Mouse (Mus musculus) cortical plate, adult 2 months (tissue): ENCODE results near the gene Vmn1r82. TPM values are rescaled to one million over a fixed set of nuclear protein-coding genes. Genes with fewer than 3 reads are reported as not detected.

ENCODE experiments used
- H3K27ac ChIP-seq: fragments of 200-500 bp; 2 replicates; pipeline ENCODE4 v1.5.1; 2012; ENCODE audit warnings: low read length, control low read depth, inconsistent platforms; ENCODE audit not compliant: insufficient read depth
- H3K4me1 ChIP-seq: fragments of 200-500 bp; 2 replicates; pipeline ENCODE4 v1.6.1; 2011; ENCODE audit warnings: low read length; ENCODE audit not compliant: control insufficient read depth, insufficient read depth
- H3K4me3 ChIP-seq: fragments of 200-500 bp; 2 replicates; pipeline ENCODE4 v1.5.1; 2011; ENCODE audit warnings: mild to moderate bottlenecking, low read length, control low read depth; ENCODE audit not compliant: insufficient read depth
- CTCF ChIP-seq: fragments of 200-500 bp; IDR thresholded peaks from 2 replicates; pipeline ENCODE4 v1.5.1; 2011; ENCODE audit warnings: mild to moderate bottlenecking, control low read depth, low read length; ENCODE audit not compliant: insufficient read depth; ENCODE audit errors: extremely low read depth
- POLR2A ChIP-seq: fragments of 200-500 bp; IDR thresholded peaks from 2 replicates; pipeline ENCODE4 v1.6.1; 2011; ENCODE audit warnings: mild to moderate bottlenecking, low read length, control low read depth; ENCODE audit not compliant: insufficient read depth; ENCODE audit errors: extremely low read depth
- polyA plus RNA-seq: library from polyadenylated mRNA; depleted of rRNA; stranded (reverse); fragments of >200 nt; gene quantifications from 2 replicates; pipeline ENCODE4 v1.2.3, GENCODE M21; 2012; rRNA removed

Gene Vmn1r82
- not detected in 2 replicates for polyA plus RNA-seq

- Histone ChIP-seq H3K4me3 (no peak within 1 kb of the TSS), H3K27ac (no peak within 1 kb of the TSS), H3K4me1 (no peaks in the 10 kb centered on the region)
- TF ChIP-seq CTCF (no peak), POLR2A (no peak)
These were observed at the start of gene Vmn1r82 for GRCm38 (mm10) chr7:12300130-12300529. Gene Vmn1r82, plus strand, starts transcription at chr7:12300430.

DNA sequence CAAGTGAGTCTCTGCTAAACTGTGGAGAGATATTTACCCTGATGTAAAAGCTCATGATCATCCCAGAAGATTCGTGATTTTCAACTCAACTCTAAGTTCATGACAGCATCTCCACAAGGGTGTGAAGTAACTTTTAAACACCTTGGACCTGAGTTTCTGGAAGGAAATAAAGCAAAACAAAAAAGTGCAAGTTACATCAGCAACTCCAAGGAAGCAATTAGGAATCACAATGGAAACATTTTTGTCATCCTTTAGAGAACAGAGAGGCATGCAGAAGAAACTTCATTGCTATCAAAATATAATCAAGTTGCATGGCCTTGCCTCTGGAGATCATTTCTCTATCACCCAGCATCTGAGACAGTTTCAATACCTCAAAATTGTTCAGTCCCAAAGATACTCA, 32.1 kb upstream of the Vmn1r82 start, which contains the start of gene Vmn1r81:
Vmn1r81 (minus strand) TSS at position 101 of the 400 bp plus-strand sequence.
- Histone ChIP-seq H3K4me3 (no peak within 1 kb of the TSS), H3K4me1 (no peaks in the 10 kb centered on the region), H3K27ac (no peak within 1 kb of the TSS)
- TF ChIP-seq POLR2A (no peak), CTCF (no peak)

- H3K4me3 ChIP-seq, result no peak within 1 kb of the TSS
- H3K4me1 ChIP-seq, result no peaks in the 10 kb centered on the region
- TF ChIP-seq CTCF, result no peak
- no peak for TF ChIP-seq POLR2A
- no peak within 1 kb of the TSS for H3K27ac ChIP-seq
These were observed 29.2 kb downstream of the Vmn1r82 start, which contains the start of gene Vmn1r83 for GRCm38 (mm10) chr7:12329381-12329780. Gene Vmn1r83, minus strand, starts transcription at chr7:12329481.

Other genes with a start within 250 kb of the Vmn1r82 start
- gene Vmn1r78, start 150.2 kb upstream of the Vmn1r82 start, polyA plus RNA-seq, result not detected in 2 replicates
- not detected in 2 replicates for gene Vmn1r79, start 129.2 kb upstream of the Vmn1r82 start, polyA plus RNA-seq
- gene Vmn1r80, start 111.1 kb upstream of the Vmn1r82 start, polyA plus RNA-seq, result not detected in 2 replicates
- gene Vmn1r81, start 32.2 kb upstream of the Vmn1r82 start, polyA plus RNA-seq, result not detected in 2 replicates
- not detected in 2 replicates for gene Vmn1r83, start 29.1 kb downstream of the Vmn1r82 start, polyA plus RNA-seq
- not detected in 2 replicates for gene Vmn1r84, start 68.8 kb downstream of the Vmn1r82 start, polyA plus RNA-seq
- 3.0 and 3.2 TPM in 2 replicates for gene Zfp551, start 122.3 kb downstream of the Vmn1r82 start, polyA plus RNA-seq
- gene Zfp606, start 177.9 kb downstream of the Vmn1r82 start, polyA plus RNA-seq, result 7.0 and 8.0 TPM in 2 replicates
- not detected in 2 replicates for gene 2900092C05Rik, start 212.1 kb downstream of the Vmn1r82 start, polyA plus RNA-seq